Mouse (Mus musculus): ENCODE results near the gene Cherp.

The Cherp gene

DNA sequence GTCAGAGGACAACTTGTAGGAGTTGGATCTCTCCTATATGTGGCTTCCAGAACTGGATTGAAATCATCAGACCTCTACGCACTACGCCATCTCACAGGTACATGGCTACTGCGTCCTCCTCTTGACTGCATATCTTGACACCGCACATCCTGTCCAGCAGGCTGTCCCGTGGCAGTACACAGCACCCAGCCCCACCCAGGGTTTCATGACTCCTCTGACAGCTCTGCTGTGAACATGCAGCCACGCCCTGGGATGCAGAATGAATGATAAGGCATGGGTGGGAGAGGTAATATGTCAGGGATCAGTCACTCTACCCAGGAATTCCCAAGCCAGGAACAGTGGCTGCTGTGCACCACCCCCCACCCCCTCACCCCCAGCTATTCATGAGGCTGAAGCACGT, 61.2 kb downstream of the Cherp start:
- DNase-seq (ENCODE audit: low spot score in 2 of 2): no peak

Measured in cerebellum, postnatal 4 days (tissue).